Mouse (Mus musculus) cortical plate, adult 2 months (tissue): ENCODE measurements around the gene Mesp1.

Experiments
- CTCF ChIP-seq: fragments of 200-500 bp; IDR thresholded peaks from 2 replicates; pipeline ENCODE4 v1.5.1; 2011; ENCODE audit warnings: mild to moderate bottlenecking, control low read depth, low read length; ENCODE audit not compliant: insufficient read depth; ENCODE audit errors: extremely low read depth
- POLR2A ChIP-seq: fragments of 200-500 bp; IDR thresholded peaks from 2 replicates; pipeline ENCODE4 v1.6.1; 2011; ENCODE audit warnings: mild to moderate bottlenecking, low read length, control low read depth; ENCODE audit not compliant: insufficient read depth; ENCODE audit errors: extremely low read depth

DNA sequence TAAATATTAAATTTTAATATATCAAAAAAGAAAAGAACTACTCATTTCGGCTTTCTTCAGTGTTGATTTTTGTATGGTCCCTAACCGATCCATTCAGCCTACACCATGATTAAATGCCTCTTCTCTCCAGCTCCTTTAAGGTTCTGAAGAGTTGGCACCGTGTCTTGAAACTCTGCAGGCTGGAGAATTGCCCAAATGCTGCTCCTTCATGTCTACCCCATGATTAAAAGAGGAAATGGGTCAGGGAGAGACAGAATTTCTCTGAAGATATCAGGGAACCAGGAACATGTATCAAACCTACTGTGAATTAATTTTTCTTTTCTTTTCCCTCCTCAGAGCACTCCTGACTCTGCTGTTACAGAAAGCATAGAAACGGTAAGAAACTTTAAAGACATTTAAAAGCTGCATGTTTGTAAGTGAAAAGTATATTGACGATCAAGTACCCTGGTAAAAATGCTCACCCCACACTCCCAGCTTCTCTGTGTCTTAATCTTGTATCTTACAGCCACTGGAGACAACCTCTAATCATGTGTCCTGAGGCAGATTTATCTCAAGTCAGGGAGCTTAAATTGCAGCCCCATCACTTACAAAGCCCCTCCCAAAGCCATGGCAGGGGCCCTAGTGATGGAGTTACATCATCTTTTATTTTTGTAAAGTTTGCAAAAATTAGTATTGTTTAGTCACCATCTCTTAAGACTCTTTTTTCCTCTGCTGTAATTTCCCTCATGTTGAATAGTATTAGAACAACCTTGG, 32.3 kb downstream of the Mesp1 start:
- TF ChIP-seq POLR2A, result no peak
- TF ChIP-seq CTCF, result no peak
